Mouse (Mus musculus) limb, embryonic 14.5 days (tissue): ENCODE results near the gene Lgi4. TPM values are rescaled to one million over a fixed set of nuclear protein-coding genes. Genes with fewer than 3 reads are reported as not detected.

Experiments used
- ATAC-seq: fragments of 200-750 bp; cut with Nextera tagmentation; 2 replicates; pipeline ENCODE4 v1.8.0; 2017; ENCODE audit warnings: low read depth, moderate number of reproducible peaks, moderate TSS enrichment; ENCODE audit not compliant: low FRiP score
- DNase-seq: peaks from one replicate; pipeline ENCODE4 v3.0.0-alpha.2; 2015; ENCODE audit warnings: low spot score
- H3K27ac ChIP-seq: fragments of 300-500 bp; sonication (generic); replicated peaks from 2 replicates; pipeline ENCODE4 v1.5.1; 2014; ENCODE audit warnings: low read depth, mild to moderate bottlenecking, low read length, moderate library complexity, mixed read lengths
- H3K27me3 ChIP-seq: fragments of 300-500 bp; sonication (generic); 2 replicates; pipeline ENCODE4 v1.6.1; 2014; ENCODE audit warnings: low read length, mixed read lengths; ENCODE audit not compliant: control insufficient read depth, insufficient read depth
- H3K36me3 ChIP-seq: fragments of 300-500 bp; sonication (generic); 2 replicates; pipeline ENCODE4 v1.6.1; 2014; ENCODE audit warnings: mild to moderate bottlenecking, low read length, moderate library complexity, mixed read lengths; ENCODE audit not compliant: control insufficient read depth, insufficient read depth
- H3K4me1 ChIP-seq: fragments of 300-500 bp; sonication (generic); 2 replicates; pipeline ENCODE4 v1.6.1; 2014; ENCODE audit warnings: antibody characterized with exemption, low read length, mixed read lengths; ENCODE audit not compliant: control insufficient read depth, insufficient read depth
- H3K4me2 ChIP-seq: fragments of 300-500 bp; sonication (generic); replicated peaks from 2 replicates; pipeline ENCODE4 v1.6.1; 2014; ENCODE audit warnings: low read depth, mild to moderate bottlenecking, low read length, moderate library complexity; ENCODE audit not compliant: severe bottlenecking
- H3K4me3 ChIP-seq: fragments of 300-500 bp; sonication (generic); replicated peaks from 2 replicates; pipeline ENCODE4 v1.5.1; 2014; ENCODE audit warnings: low read length
- H3K9ac ChIP-seq: fragments of 300-500 bp; sonication (generic); 2 replicates; pipeline ENCODE4 v1.6.1; 2014; ENCODE audit warnings: mild to moderate bottlenecking, low read depth, low read length, moderate library complexity; ENCODE audit not compliant: severe bottlenecking
- H3K9me3 ChIP-seq: fragments of 300-500 bp; sonication (generic); 2 replicates; pipeline ENCODE4 v1.6.1; 2016; ENCODE audit warnings: low read length; ENCODE audit not compliant: control insufficient read depth
- POLR2A ChIP-seq: fragments of 200-500 bp; IDR thresholded peaks from 2 replicates; pipeline ENCODE4 v1.8.0; 2012; ENCODE audit warnings: inconsistent platforms, mild to moderate bottlenecking, moderate library complexity, borderline replicate concordance; ENCODE audit not compliant: insufficient read depth, insufficient read length; ENCODE audit errors: extremely low read depth
- WGBS: fragments of 180-500 bp; shearing (Covaris S2); extraction: QIAGEN DNeasy Blood & Tissue Kit; methylation state at CpG from one replicate; pipeline ENCODE4 v1.1.7; 2014; 5-methylcytosine and 5-hydroxymethylcytosine counted together
- polyA plus RNA-seq, 2 experiments: library from polyadenylated mRNA; depleted of rRNA in 1 of 2; stranded (reverse) in 1 of 2; unstranded in 1 of 2; fragments of >200 nt; fragmentation: Nextera tagmentation in 1 of 2; extraction: Ambion mirVana in 1 of 2; gene quantifications; 2 replicates each; pipeline versions ENCODE4 v1.2.1 to v1.2.3; 2012 to 2014

Gene Lgi4
- polyA plus RNA-seq, 2 experiments = 1.1 to 2.0 TPM

- ATAC-seq (no peak), DNase-seq (no peak)
- H3K9me3 ChIP-seq = no peaks in the 10 kb centered on the region
Observed at GRCm38 (mm10) chr7:31110861-31111385, 51.8 kb downstream of the Lgi4 start.

GRCm38 (mm10) chr7:31112036-31112435 lies 52.9 kb downstream of the Lgi4 start:
- DNase-seq (no peak), ATAC-seq (no peak)
- Histone ChIP-seq H3K27me3 (no peaks in the 10 kb centered on the region), H3K4me1 (peaks cover 9% of the 10 kb centered on the region), H3K4me2 (no peak overlapping the region), H3K9ac (no peak overlapping the region), H3K27ac (no peak overlapping the region), H3K4me3 (no peak overlapping the region), H3K9me3 (no peaks in the 10 kb centered on the region), H3K36me3 (no peaks in the 10 kb centered on the region)
- WGBS = 59% methylated on average over 4 of the region's 4 CpGs
- TF ChIP-seq POLR2A = no peak

More at GRCm38 (mm10) chr7:31110861-31111385, 51.8 kb downstream of the Lgi4 start:
- H3K4me3 ChIP-seq = no peak overlapping the region
- H3K27ac ChIP-seq = no peak overlapping the region
- TF ChIP-seq POLR2A = no peak
- H3K27me3 ChIP-seq = no peaks in the 10 kb centered on the region
- WGBS = 87% methylated on average over 15 of the region's 15 CpGs
- H3K9ac ChIP-seq = no peak overlapping the region
- no peak overlapping the region for H3K4me2 ChIP-seq
- peaks cover 9% of the 10 kb centered on the region for H3K4me1 ChIP-seq
- no peaks in the 10 kb centered on the region for H3K36me3 ChIP-seq

- 56% methylated on average over 6 of the region's 6 CpGs for WGBS
- no peak overlapping the region for H3K27ac ChIP-seq
- ATAC-seq (no peak), DNase-seq (no peak)
- peaks cover 9% of the 10 kb centered on the region for H3K4me1 ChIP-seq
- no peak overlapping the region for H3K4me3 ChIP-seq
- H3K9ac ChIP-seq = no peak overlapping the region
- no peak overlapping the region for H3K4me2 ChIP-seq
- H3K36me3 ChIP-seq = no peaks in the 10 kb centered on the region
- no peaks in the 10 kb centered on the region for H3K27me3 ChIP-seq
- H3K9me3 ChIP-seq = no peaks in the 10 kb centered on the region
- no peak for TF ChIP-seq POLR2A
Observed at GRCm38 (mm10) chr7:31113800-31114199, 54.7 kb downstream of the Lgi4 start.

- Histone ChIP-seq H3K36me3 (no peaks in the 10 kb centered on the region), H3K4me3 (no peak overlapping the region), H3K4me2 (no peak overlapping the region; the same call in 1 of the 2 replicates), H3K27ac (no peak overlapping the region), H3K9me3 (no peaks in the 10 kb centered on the region), H3K4me1 (peaks cover 9% of the 10 kb centered on the region), H3K9ac (no peak overlapping the region), H3K27me3 (no peaks in the 10 kb centered on the region)
- 47% methylated on average over 10 of the region's 10 CpGs for WGBS
- ATAC-seq = no peak
- TF ChIP-seq POLR2A = no peak
- no peak for DNase-seq
Observed at GRCm38 (mm10) chr7:31114646-31115045, 55.5 kb downstream of the Lgi4 start.

- no peak for TF ChIP-seq POLR2A
- Histone ChIP-seq H3K4me3 (no peak within 1 kb of the TSS), H3K9ac (no peak within 1 kb of the TSS), H3K27ac (no peak within 1 kb of the TSS), H3K9me3 (no peaks in the 10 kb centered on the region), H3K4me2 (peak within 1 kb of the TSS; percentile 37), H3K27me3 (no peaks in the 10 kb centered on the region), H3K36me3 (no peaks in the 10 kb centered on the region), H3K4me1 (peaks cover 9% of the 10 kb centered on the region)
- DNase-seq (no peak), ATAC-seq (no peak)
- 13% methylated on average over 15 of the region's 15 CpGs for WGBS
Observed at GRCm38 (mm10) chr7:31115182-31115581, 56.0 kb downstream of the Lgi4 start, which contains the start of gene Hpn. TSS of gene Hpn (minus strand) at chr7:31115290.
